Mouse (Mus musculus) neural tube, embryonic 12.5 days (tissue): ENCODE results near the gene Lgals4. TPM values are rescaled to one million over a fixed set of nuclear protein-coding genes. Genes with fewer than 3 reads are reported as not detected.

Experiments
- ATAC-seq: fragments of 200-750 bp; cut with Nextera tagmentation; 2 replicates; pipeline ENCODE4 v1.8.0; 2017; ENCODE audit warnings: low read depth, mild to moderate bottlenecking, moderate TSS enrichment, moderate library complexity; ENCODE audit not compliant: low FRiP score
- H3K27ac ChIP-seq: fragments of 300-500 bp; sonication (generic); 2 replicates; pipeline ENCODE4 v1.5.1; 2016
- H3K27me3 ChIP-seq: fragments of 300-500 bp; sonication (generic); replicated peaks from 2 replicates; pipeline ENCODE4 v1.6.1; 2016; ENCODE audit warnings: mild to moderate bottlenecking
- H3K36me3 ChIP-seq: fragments of 300-500 bp; sonication (generic); 2 replicates; pipeline ENCODE4 v1.6.1; 2016; ENCODE audit warnings: mild to moderate bottlenecking
- H3K4me1 ChIP-seq: fragments of 300-500 bp; sonication (generic); 2 replicates; pipeline ENCODE4 v1.6.1; 2016
- H3K4me2 ChIP-seq: fragments of 300-500 bp; sonication (generic); replicated peaks from 2 replicates; pipeline ENCODE4 v1.6.1; 2016; ENCODE audit warnings: mild to moderate bottlenecking
- H3K4me3 ChIP-seq: fragments of 300-500 bp; sonication (generic); 2 replicates; pipeline ENCODE4 v1.5.1; 2016
- H3K9ac ChIP-seq: fragments of 300-500 bp; sonication (generic); 2 replicates; pipeline ENCODE4 v1.6.1; 2016; ENCODE audit warnings: mild to moderate bottlenecking
- H3K9me3 ChIP-seq: fragments of 300-500 bp; sonication (generic); 2 replicates; pipeline ENCODE4 v1.6.1; 2016; ENCODE audit warnings: mild to moderate bottlenecking
- WGBS: fragments of 180-500 bp; shearing (Covaris S2); methylation state at CpG from one replicate; pipeline ENCODE4 v1.1.7; 2016; 5-methylcytosine and 5-hydroxymethylcytosine counted together
- polyA plus RNA-seq: library from polyadenylated mRNA; unstranded; fragments of >200 nt; fragmentation: Nextera tagmentation; extraction: Ambion mirVana; gene quantifications from 2 replicates; pipeline ENCODE4 v1.2.1, GENCODE M21; 2016

Gene Lgals4
- polyA plus RNA-seq, 1 experiment from 2014 or later, result 4.9 TPM

DNA sequence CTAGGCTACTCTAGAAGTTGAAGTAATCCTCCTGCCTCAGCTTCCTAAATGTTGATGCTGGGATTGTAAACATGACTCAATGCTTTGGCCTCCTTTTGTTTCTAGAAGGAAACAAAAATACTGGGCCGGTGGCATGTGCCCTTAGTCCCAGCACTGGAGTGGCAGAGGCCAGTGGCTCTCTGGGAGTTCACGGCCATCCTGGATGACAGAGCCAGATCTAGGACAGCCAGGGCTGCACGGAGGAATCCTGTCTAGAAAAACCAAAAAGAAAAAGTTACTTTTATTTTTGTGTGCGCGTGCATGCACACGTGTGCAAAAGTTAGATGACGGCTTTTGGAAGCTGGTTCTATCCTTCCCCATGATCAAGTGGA is 7.3 kb upstream of the Lgals4 start:
- Histone ChIP-seq H3K27ac (no peak overlapping the region), H3K27me3 (no peaks in the 10 kb centered on the region), H3K36me3 (peaks cover 29% of the 10 kb centered on the region), H3K4me1 (peaks cover 6% of the 10 kb centered on the region), H3K9ac (no peak overlapping the region), H3K4me3 (no peak overlapping the region), H3K9me3 (no peaks in the 10 kb centered on the region), H3K4me2 (peak overlapping the region; percentile 62)
- 92% methylated on average over 7 of the region's 7 CpGs for WGBS
- ATAC-seq, result no peak

DNA sequence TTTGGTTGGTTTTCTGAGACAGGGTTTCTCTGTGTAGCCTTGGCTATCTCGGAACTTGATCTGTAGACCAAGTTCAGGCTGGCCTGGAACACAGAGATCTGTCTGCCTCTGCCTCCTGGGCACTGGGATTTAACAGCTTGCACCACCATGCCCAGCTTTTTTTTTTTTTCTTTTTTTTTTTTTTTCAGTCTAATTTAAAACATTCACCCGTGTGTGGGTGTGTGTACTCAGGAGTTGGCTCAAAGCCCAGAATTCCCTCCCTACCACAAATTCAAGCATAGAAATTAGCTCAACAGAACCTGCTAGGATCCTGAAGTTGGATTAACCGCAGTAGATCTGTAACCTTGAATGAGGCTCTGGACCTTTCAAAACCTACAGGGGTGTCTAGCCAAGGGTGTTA is 6.3 kb upstream of the Lgals4 start:
- Histone ChIP-seq H3K27me3 (no peaks in the 10 kb centered on the region), H3K9ac (no peak overlapping the region), H3K4me2 (no peak overlapping the region), H3K27ac (no peak overlapping the region), H3K4me3 (no peak overlapping the region), H3K9me3 (no peaks in the 10 kb centered on the region), H3K4me1 (peaks cover 6% of the 10 kb centered on the region), H3K36me3 (peaks cover 28% of the 10 kb centered on the region)
- WGBS, result 78% methylated on average over 3 of the region's 3 CpGs
- no peak for ATAC-seq

DNA sequence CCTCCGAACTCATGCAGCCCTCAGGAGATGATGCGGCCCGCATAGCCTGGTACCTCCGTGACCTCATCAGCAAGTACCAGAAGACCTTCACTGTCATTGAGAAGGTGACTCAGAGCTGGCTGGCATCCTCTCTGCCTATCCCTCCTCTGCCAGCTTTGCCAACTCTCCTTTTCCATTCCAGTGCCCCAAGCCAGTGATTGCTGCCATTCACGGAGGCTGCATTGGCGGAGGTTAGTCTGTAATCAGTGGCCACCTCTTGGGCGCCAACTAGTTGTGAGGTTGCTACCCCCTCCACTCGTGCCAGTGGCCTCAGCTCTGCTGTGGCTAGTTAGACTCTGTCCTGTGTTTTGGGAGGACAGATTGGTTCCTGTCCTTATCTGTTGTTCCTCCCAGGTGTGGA is 3.8 kb upstream of the Lgals4 start:
- H3K36me3 ChIP-seq, result peaks cover 21% of the 10 kb centered on the region
- H3K4me3 ChIP-seq, result no peak overlapping the region
- H3K9ac ChIP-seq, result no peak overlapping the region
- 94% methylated on average over 8 of the region's 8 CpGs for WGBS
- H3K4me2 ChIP-seq, result no peak overlapping the region
- H3K27me3 ChIP-seq, result no peaks in the 10 kb centered on the region
- H3K9me3 ChIP-seq, result no peaks in the 10 kb centered on the region
- ATAC-seq, result no peak
- peaks cover 6% of the 10 kb centered on the region for H3K4me1 ChIP-seq
- no peak overlapping the region for H3K27ac ChIP-seq

DNA sequence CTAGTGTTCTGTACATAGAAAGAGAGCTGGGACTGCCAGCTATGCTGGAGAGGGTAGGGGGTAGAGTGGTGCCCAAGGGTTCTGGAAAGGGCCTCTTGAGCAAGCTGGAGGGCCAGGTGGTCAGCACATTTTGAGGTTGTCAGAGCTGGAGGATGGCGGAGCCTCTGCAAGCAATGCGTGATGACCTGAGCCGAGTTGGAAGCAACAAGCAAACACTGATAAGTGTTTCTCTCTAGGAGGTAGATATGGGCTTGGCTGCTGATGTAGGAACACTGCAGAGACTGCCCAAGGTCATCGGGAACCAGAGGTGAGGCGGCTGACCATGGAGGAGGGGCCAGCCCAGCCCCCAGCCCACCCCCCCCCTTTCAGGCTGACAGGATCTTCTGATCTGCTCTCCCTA is 2.7 kb upstream of the Lgals4 start:
- Histone ChIP-seq H3K36me3 (peaks cover 21% of the 10 kb centered on the region), H3K9me3 (no peaks in the 10 kb centered on the region), H3K27me3 (no peaks in the 10 kb centered on the region), H3K4me3 (no peak overlapping the region), H3K4me2 (no peak overlapping the region), H3K9ac (no peak overlapping the region), H3K27ac (no peak overlapping the region), H3K4me1 (peaks cover under 1% of the 10 kb centered on the region)
- ATAC-seq, result no peak
- WGBS, result 93% methylated on average over 5 of the region's 5 CpGs

DNA sequence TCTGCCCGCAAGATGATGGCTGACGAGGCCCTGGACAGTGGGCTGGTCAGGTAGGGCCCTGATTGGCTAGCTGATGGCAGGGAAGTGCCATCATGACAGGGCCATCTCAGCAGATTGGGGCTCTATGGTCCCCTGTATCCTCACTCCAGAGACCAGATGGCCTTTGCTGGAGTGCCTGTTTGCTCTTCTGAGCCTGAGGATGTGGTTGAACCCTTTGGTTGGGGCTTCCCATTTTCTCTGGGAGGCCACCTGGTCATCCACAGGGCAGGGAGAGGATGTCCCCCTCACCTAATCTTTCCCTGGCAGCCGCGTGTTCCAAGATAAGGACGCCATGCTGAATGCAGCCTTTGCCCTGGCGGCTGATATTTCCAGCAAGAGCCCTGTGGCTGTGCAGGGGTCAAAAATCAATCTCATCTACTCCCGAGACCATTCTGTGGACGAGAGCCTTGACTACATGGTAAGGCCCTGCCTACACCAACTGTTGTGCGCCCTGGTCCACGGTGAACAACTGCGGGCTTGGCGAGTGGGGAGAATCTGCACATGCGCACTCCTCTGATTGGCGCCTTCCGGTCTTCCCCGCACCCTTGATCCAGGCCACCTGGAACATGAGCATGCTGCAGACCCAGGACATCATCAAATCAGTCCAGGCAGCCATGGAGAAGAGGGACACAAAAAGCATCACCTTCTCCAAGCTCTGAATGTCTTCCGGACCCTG is 2.1 kb upstream of the Lgals4 start:
- Histone ChIP-seq H3K27ac (no peak overlapping the region), H3K9ac (no peak overlapping the region), H3K4me3 (no peak overlapping the region), H3K4me1 (no peaks in the 10 kb centered on the region), H3K9me3 (no peaks in the 10 kb centered on the region), H3K27me3 (no peaks in the 10 kb centered on the region), H3K4me2 (no peak overlapping the region), H3K36me3 (peaks cover 21% of the 10 kb centered on the region)
- 92% methylated on average over 17 of the region's 17 CpGs for WGBS
- no peak for ATAC-seq

DNA sequence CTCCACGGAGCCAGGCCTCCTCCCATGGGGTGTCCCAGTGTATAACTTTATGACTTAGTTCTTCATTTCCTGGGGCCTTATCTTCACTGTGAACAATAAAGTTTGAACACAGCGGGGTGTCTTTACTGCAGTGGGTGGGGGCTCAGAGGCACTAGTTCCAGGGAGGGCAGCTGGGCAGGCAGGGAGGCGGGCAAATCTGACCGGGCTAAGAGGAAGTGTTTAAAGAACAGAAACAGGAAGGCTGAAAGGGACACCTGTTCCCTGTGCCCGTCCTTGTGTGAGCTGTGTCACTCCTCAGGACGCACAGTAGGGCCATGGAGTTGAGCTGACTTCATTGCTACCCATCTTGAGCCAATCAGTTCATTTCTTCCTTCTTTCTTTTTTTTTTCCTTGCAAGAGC is 1.5 kb upstream of the Lgals4 start:
- no peak overlapping the region for H3K4me2 ChIP-seq
- H3K4me1 ChIP-seq, result no peaks in the 10 kb centered on the region
- no peak overlapping the region for H3K4me3 ChIP-seq
- H3K27me3 ChIP-seq, result no peaks in the 10 kb centered on the region
- no peak overlapping the region for H3K9ac ChIP-seq
- H3K27ac ChIP-seq, result no peak overlapping the region
- no peaks in the 10 kb centered on the region for H3K9me3 ChIP-seq
- 54% methylated on average over 6 of the region's 6 CpGs for WGBS
- ATAC-seq, result no peak
- peaks cover 21% of the 10 kb centered on the region for H3K36me3 ChIP-seq

DNA sequence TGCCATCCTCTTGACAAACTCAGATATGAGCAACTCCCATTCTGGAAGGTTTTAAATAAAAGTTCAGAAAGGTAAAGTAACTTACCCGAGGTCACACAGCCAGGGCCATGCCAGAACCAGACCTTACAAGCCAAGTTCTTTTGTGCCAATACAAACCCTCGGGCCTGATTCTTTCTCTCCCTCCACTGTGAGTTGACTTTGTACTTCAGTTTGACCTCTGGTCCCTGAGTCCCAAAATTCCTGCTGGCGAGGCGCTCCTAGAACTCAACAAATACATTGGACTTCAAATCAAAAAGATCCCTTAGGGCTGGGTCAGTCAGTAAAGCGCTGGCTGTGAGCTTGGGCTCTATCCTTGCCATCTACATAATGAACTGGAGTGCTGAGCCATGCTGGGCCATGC is 3.3 kb downstream of the Lgals4 start:
- no peaks in the 10 kb centered on the region for H3K4me1 ChIP-seq
- no peak overlapping the region for H3K4me2 ChIP-seq
- H3K9me3 ChIP-seq, result no peaks in the 10 kb centered on the region
- 83% methylated on average over 5 of the region's 5 CpGs for WGBS
- no peak overlapping the region for H3K9ac ChIP-seq
- H3K27me3 ChIP-seq, result no peaks in the 10 kb centered on the region
- H3K27ac ChIP-seq, result no peak overlapping the region
- ATAC-seq, result no peak
- 0 out of 2 replicates have a peak, but pooled peaks cover 2% of the 10 kb centered on the region for H3K36me3 ChIP-seq
- H3K4me3 ChIP-seq, result no peak overlapping the region

DNA sequence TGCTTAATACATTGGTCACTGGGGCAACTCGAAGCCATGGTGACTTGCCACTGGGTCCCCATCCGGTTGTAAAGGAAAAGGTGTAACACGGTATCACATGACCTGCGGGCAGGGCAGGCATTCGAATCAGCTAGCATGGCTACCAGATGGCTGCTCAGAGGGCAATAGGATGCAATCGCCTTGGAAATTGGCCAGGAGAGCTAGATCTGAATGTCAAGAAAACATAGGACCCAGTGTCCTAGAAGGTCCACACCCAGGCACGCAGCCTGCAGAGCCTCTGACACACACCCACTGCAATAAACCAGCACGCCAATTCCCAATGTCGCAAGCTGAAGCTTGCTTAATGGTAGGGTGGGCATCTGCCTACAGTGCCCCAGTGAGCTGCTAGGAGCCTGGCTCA is 4.7 kb downstream of the Lgals4 start:
- Histone ChIP-seq H3K4me2 (no peak overlapping the region), H3K4me1 (no peaks in the 10 kb centered on the region), H3K9ac (no peak overlapping the region), H3K4me3 (no peak overlapping the region), H3K9me3 (no peaks in the 10 kb centered on the region), H3K27ac (no peak overlapping the region), H3K36me3 (no peaks in the 10 kb centered on the region), H3K27me3 (no peaks in the 10 kb centered on the region)
- WGBS, result 72% methylated on average over 9 of the region's 9 CpGs
- no peak for ATAC-seq

DNA sequence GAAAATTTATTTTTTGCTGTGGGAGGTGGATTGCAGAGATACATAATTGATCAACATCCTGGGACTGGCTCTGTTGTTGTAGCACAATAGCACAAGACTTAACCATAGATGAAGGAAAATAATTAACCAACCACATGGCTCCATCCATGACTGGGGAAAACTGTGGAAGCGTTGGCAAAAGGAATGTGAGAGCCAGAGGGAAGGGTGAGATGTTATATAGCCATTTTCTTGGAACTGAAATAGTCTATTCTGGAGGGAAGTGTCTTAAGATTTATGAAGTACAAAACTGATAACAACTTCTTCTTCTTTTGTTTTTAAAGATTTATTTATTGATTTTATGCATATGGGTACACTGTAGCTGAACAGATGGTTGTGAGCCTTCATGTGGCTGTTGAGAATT is 13.6 kb downstream of the Lgals4 start:
- 85% methylated on average over 1 of the region's 1 CpGs for WGBS
- Histone ChIP-seq H3K9ac (no peak overlapping the region), H3K4me2 (no peak overlapping the region), H3K4me3 (no peak overlapping the region), H3K9me3 (no peaks in the 10 kb centered on the region), H3K4me1 (no peaks in the 10 kb centered on the region), H3K27me3 (no peaks in the 10 kb centered on the region), H3K36me3 (no peaks in the 10 kb centered on the region), H3K27ac (no peak overlapping the region)
- no peak for ATAC-seq

DNA sequence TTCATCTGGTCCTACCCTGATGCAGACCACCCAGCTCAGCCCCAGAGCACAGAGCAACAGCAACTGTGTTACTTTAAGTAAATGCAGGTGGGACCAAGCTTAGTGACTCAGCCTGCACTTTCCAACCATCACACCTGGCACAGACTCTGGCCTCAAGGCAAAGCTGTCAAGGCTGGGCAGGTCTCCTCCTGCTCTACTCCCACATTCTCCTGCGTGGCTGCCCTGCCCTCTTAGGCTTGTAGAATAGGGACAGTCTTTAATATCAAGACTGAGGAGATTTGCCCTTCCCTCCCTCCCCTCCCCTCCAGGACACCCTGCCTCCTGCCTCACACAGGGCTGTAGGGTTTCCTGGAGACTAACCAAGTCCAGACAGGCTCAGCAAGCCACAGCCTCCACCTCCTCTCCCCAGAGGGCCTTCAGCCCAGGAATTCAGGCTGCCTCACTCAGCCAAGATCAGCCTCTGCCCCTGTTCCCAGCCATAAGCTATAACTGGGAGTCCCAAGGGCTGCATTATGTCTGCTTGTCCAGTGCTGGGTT is 16.1 kb downstream of the Lgals4 start:
- Histone ChIP-seq H3K4me3 (no peak overlapping the region), H3K9ac (no peak overlapping the region), H3K27ac (no peak overlapping the region), H3K4me2 (no peak overlapping the region), H3K4me1 (no peaks in the 10 kb centered on the region), H3K36me3 (no peaks in the 10 kb centered on the region), H3K9me3 (no peaks in the 10 kb centered on the region), H3K27me3 (no peaks in the 10 kb centered on the region)
- ATAC-seq, result no peak
- 60% methylated on average over 1 of the region's 1 CpGs for WGBS

DNA sequence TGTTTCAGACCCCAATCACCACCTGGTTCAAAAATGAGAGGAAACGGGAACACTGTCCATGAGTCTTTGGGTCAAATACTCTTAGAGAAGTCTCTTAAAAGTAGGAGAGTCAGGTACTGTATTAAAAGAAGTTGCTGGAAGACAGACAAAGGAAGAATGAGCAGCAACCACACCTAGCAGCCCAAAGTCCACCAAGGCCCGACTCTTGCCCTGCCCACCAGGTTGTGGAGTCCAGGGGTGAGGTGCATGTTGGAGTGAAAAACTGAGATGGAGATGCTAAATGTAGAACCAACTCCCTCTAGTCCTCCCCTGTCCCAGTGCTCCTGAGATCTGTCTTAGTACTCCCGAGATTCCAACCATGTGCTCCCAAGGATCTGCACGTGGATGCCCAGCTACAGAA is 17.0 kb downstream of the Lgals4 start:
- H3K27me3 ChIP-seq, result no peaks in the 10 kb centered on the region
- ATAC-seq, result no peak
- H3K36me3 ChIP-seq, result no peaks in the 10 kb centered on the region
- no peak overlapping the region for H3K4me2 ChIP-seq
- 85% methylated on average over 4 of the region's 4 CpGs for WGBS
- no peak overlapping the region for H3K9ac ChIP-seq
- no peak overlapping the region for H3K4me3 ChIP-seq
- H3K4me1 ChIP-seq, result no peaks in the 10 kb centered on the region
- no peak overlapping the region for H3K27ac ChIP-seq
- no peaks in the 10 kb centered on the region for H3K9me3 ChIP-seq

DNA sequence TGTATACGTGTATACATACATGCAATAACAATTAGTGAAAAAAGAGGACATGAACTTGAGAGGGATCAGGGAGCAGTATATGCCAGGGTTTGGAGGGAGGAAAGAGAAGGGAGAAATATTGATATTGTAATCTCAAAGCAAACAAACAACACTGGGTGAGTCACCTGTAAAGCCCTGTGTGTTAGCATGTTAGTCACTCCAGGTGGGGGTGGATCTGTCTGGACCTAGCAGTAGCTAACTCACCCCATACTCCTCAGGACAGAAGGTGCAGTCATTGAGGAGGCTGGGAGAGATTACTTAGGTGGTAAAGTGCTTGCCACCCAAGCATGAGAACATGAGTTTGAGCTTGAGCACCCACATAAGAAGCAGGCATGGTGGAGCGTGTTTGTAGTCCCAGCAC is 26.3 kb downstream of the Lgals4 start:
- peaks cover 8% of the 10 kb centered on the region; the same call in 1 of the 2 replicates for H3K4me1 ChIP-seq
- no peaks in the 10 kb centered on the region for H3K36me3 ChIP-seq
- no peak overlapping the region for H3K27ac ChIP-seq
- H3K9ac ChIP-seq, result no peak overlapping the region
- H3K4me3 ChIP-seq, result no peak overlapping the region
- WGBS, result 92% methylated on average over 2 of the region's 2 CpGs
- H3K4me2 ChIP-seq, result no peak overlapping the region
- H3K9me3 ChIP-seq, result 0 out of 2 replicates have a peak, but pooled peaks cover 4% of the 10 kb centered on the region
- H3K27me3 ChIP-seq, result no peaks in the 10 kb centered on the region
- ATAC-seq, result no peak

DNA sequence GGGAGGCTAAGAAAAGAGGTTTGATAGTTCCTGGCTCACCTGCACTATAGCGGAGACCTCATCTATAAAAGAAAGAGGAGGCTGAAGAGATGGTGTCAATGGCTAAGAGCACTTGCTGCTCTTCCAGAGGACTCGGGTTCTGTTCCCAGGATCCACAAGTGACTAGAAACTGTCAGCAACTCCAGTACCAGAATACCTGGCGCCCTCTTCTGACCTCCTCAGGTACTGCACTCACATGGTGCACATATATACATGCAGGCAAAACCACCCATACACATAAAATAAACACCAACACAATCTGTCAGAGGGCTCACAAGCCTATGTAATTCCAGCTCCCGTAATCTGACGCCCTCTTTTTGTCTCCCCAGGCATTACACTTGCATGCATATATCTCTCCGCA is 27.2 kb downstream of the Lgals4 start:
- H3K36me3 ChIP-seq, result no peaks in the 10 kb centered on the region
- H3K27ac ChIP-seq, result no peak overlapping the region
- no peaks in the 10 kb centered on the region for H3K27me3 ChIP-seq
- no peak overlapping the region for H3K9ac ChIP-seq
- H3K4me1 ChIP-seq, result peaks cover 8% of the 10 kb centered on the region; the same call in 1 of the 2 replicates
- H3K4me3 ChIP-seq, result no peak overlapping the region
- 87% methylated on average over 6 of the region's 6 CpGs for WGBS
- no peak for ATAC-seq
- H3K4me2 ChIP-seq, result no peak overlapping the region
- H3K9me3 ChIP-seq, result 0 out of 2 replicates have a peak, but pooled peaks cover 4% of the 10 kb centered on the region
